Mouse (Mus musculus): ENCODE results near the gene Olfr1380. TPM values are rescaled to one million over a fixed set of nuclear protein-coding genes. Genes with fewer than 3 reads are reported as not detected.

Olfr1380 gene
- polyA plus RNA-seq (2015; fragmentation: Nextera tagmentation; extraction: Ambion mirVana), result not detected in 2 replicates

GRCm38 (mm10) chr11:49556578-49556977, at the start of gene Olfr1380:
TSS of gene Olfr1380 (plus strand) at chr11:49556878.

GRCm38 (mm10) chr11:49519348-49519747, 37.3 kb upstream of the Olfr1380 start, which contains the start of gene Olfr1383:
TSS of gene Olfr1383 (plus strand) at chr11:49519648.

GRCm38 (mm10) chr11:49527947-49528346, 28.7 kb upstream of the Olfr1380 start, which contains the start of gene Olfr1382:
TSS of gene Olfr1382 (plus strand) at chr11:49528247.

GRCm38 (mm10) chr11:49543149-49543548, 13.5 kb upstream of the Olfr1380 start, which contains the start of gene Olfr1381:
TSS of gene Olfr1381 (plus strand) at chr11:49543449.

GRCm38 (mm10) chr11:49608938-49609867, 52.5 kb downstream of the Olfr1380 start, which contains the start of gene Flt4:
TSS of gene Flt4 (plus strand) at chr11:49609263.

Other genes with a start within 250 kb of the Olfr1380 start
- not detected in 2 replicates for gene Olfr1391, start 234.1 kb upstream of the Olfr1380 start, polyA plus RNA-seq (2015; fragmentation: Nextera tagmentation; extraction: Ambion mirVana)
- gene Olfr1390, start 221.7 kb upstream of the Olfr1380 start, polyA plus RNA-seq (2015; fragmentation: Nextera tagmentation; extraction: Ambion mirVana), result not detected in 2 replicates
- not detected in 2 replicates for gene Olfr1389, start 133.8 kb upstream of the Olfr1380 start, polyA plus RNA-seq (2015; fragmentation: Nextera tagmentation; extraction: Ambion mirVana)
- gene Olfr1388, start 120.3 kb upstream of the Olfr1380 start, polyA plus RNA-seq (2015; fragmentation: Nextera tagmentation; extraction: Ambion mirVana), result 0.08 TPM in 1 of 2 replicates, not detected in the other
- not detected in 2 replicates for gene Olfr1387, start 101.5 kb upstream of the Olfr1380 start, polyA plus RNA-seq (2015; fragmentation: Nextera tagmentation; extraction: Ambion mirVana)
- gene Olfr1386, start 91.8 kb upstream of the Olfr1380 start, polyA plus RNA-seq (2015; fragmentation: Nextera tagmentation; extraction: Ambion mirVana), result not detected in 2 replicates
- gene Olfr1385, start 67.8 kb upstream of the Olfr1380 start, polyA plus RNA-seq (2015; fragmentation: Nextera tagmentation; extraction: Ambion mirVana), result not detected in 2 replicates
- not detected in 2 replicates for gene Olfr1384, start 50.2 kb upstream of the Olfr1380 start, polyA plus RNA-seq (2015; fragmentation: Nextera tagmentation; extraction: Ambion mirVana)
- gene Olfr1383, start 37.2 kb upstream of the Olfr1380 start, polyA plus RNA-seq (2015; fragmentation: Nextera tagmentation; extraction: Ambion mirVana), result not detected in 2 replicates
- gene Olfr1382, start 28.6 kb upstream of the Olfr1380 start, polyA plus RNA-seq (2015; fragmentation: Nextera tagmentation; extraction: Ambion mirVana), result not detected in 2 replicates
- gene Olfr1381, start 13.4 kb upstream of the Olfr1380 start, polyA plus RNA-seq (2015; fragmentation: Nextera tagmentation; extraction: Ambion mirVana), result not detected in 2 replicates
- gene Flt4, start 52.4 kb downstream of the Olfr1380 start, polyA plus RNA-seq (2015; fragmentation: Nextera tagmentation; extraction: Ambion mirVana), result 0.95 and 1.4 TPM in 2 replicates
- 0.53 and 1.1 TPM in 2 replicates for gene Scgb3a1, start 106.7 kb downstream of the Olfr1380 start, polyA plus RNA-seq (2015; fragmentation: Nextera tagmentation; extraction: Ambion mirVana)
- gene Cnot6, start 155.8 kb downstream of the Olfr1380 start, polyA plus RNA-seq (2015; fragmentation: Nextera tagmentation; extraction: Ambion mirVana), result 26.5 and 29.1 TPM in 2 replicates
- gene Gfpt2, start 237.3 kb downstream of the Olfr1380 start, polyA plus RNA-seq (2015; fragmentation: Nextera tagmentation; extraction: Ambion mirVana), result 3.8 and 4.3 TPM in 2 replicates